ENCODE assay signal across 27 mouse cellular contexts in genomic region chr6:18946002-18946683, GRCm38 (mm10).
DNase-seq lines count a peak whose midpoint lies in the region; ATAC-seq and TF ChIP-seq lines count a peak whose summit lies in the region.
"Had no signal": no experiment of that assay in that cellular context is flagged by ENCODE, and none has a peak within 500 bp of the region (broad histone marks: within the 10 kb centered on the region; RNA-seq: fewer than 3 reads in every experiment).

No protein-coding gene starts in this region.

- H3K9ac ChIP-seq in liver, adult 2 months (ENCODE audit: low read depth, low read length) = no peak overlapping the region
- no peak overlapping the region for H3K9ac ChIP-seq in intestine, embryonic 15.5 days
- no peak overlapping the region for H3K9ac ChIP-seq in intestine, postnatal 0 days (ENCODE audit: low read depth, low read length)
- H3K9ac ChIP-seq in heart, embryonic 11.5 days (ENCODE audit: low read depth, low read length) = no peak overlapping the region
- H3K9ac ChIP-seq: embryonic facial prominence, embryonic 13.5 days; embryonic facial prominence, embryonic 15.5 days; forebrain, embryonic 12.5 days had no signal

- H3K36me3 ChIP-seq in liver, adult 2 months (ENCODE audit: control insufficient read depth, insufficient read depth, low read length) = no peaks in the 10 kb centered on the region
- no peaks in the 10 kb centered on the region for H3K36me3 ChIP-seq in G1E (replicated peaks)
- H3K36me3 ChIP-seq in intestine, embryonic 15.5 days = no peaks in the 10 kb centered on the region
- no peaks in the 10 kb centered on the region for H3K36me3 ChIP-seq in intestine, postnatal 0 days (ENCODE audit: control insufficient read depth, insufficient read depth)
- H3K36me3 ChIP-seq in heart, embryonic 11.5 days (ENCODE audit: control insufficient read depth, insufficient read depth, low read length) = no peaks in the 10 kb centered on the region
- H3K36me3 ChIP-seq: embryonic facial prominence, embryonic 13.5 days; embryonic facial prominence, embryonic 15.5 days; forebrain, embryonic 10.5 days; forebrain, embryonic 12.5 days had no signal

- no peaks in the 10 kb centered on the region for H3K4me1 ChIP-seq in liver, adult 2 months (ENCODE audit: control insufficient read depth, insufficient read depth, low read length)
- no peaks in the 10 kb centered on the region for H3K4me1 ChIP-seq in G1E (ENCODE audit: insufficient read depth, low read depth, low read length)
- H3K4me1 ChIP-seq in intestine, embryonic 15.5 days (replicated peaks) = no peaks in the 10 kb centered on the region
- H3K4me1 ChIP-seq in intestine, postnatal 0 days (replicated peaks; ENCODE audit: control insufficient read depth, insufficient read depth, low read length) = no peaks in the 10 kb centered on the region
- no peaks in the 10 kb centered on the region for H3K4me1 ChIP-seq in heart, embryonic 11.5 days (ENCODE audit: control insufficient read depth, insufficient read depth, low read length)
- H3K4me1 ChIP-seq: embryonic facial prominence, embryonic 13.5 days; embryonic facial prominence, embryonic 15.5 days; forebrain, embryonic 10.5 days; forebrain, embryonic 12.5 days had no signal

- 39% methylated on average over 5 of the region's 5 CpGs for WGBS in liver, adult 2 months
- WGBS in intestine, embryonic 15.5 days = 62% methylated on average over 5 of the region's 5 CpGs
- 39% methylated on average over 5 of the region's 5 CpGs for WGBS in intestine, postnatal 0 days
- WGBS in heart, embryonic 11.5 days (ENCODE audit: insufficient replicate concordance) = 68% methylated on average over 5 of the region's 5 CpGs

- TF ChIP-seq POLR2A in liver, adult 2 months (IDR thresholded peaks at IDR 0.05; ENCODE audit: extremely low read depth, insufficient read depth, low read length) = no peak

- no peak overlapping the region for H3K4me3 ChIP-seq in liver, adult 2 months (ENCODE audit: insufficient read depth, low read depth, low read length)
- no peak overlapping the region for H3K4me3 ChIP-seq in G1E (ENCODE audit: low read depth, low read length)
- H3K4me3 ChIP-seq in intestine, embryonic 15.5 days (replicated peaks) = no peak overlapping the region
- H3K4me3 ChIP-seq in intestine, postnatal 0 days (ENCODE audit: low read depth, low read length) = no peak overlapping the region
- H3K4me3 ChIP-seq in heart, embryonic 11.5 days (ENCODE audit: low read depth, low read length) = no peak overlapping the region
- H3K4me3 ChIP-seq: embryonic facial prominence, embryonic 13.5 days; embryonic facial prominence, embryonic 15.5 days; erythroblast, embryonic 14.5 days; forebrain, embryonic 10.5 days; forebrain, embryonic 12.5 days had no signal

- peak; percentile 6 for DNase-seq in liver, adult 2 months (ENCODE audit: extremely low read depth, low read depth, low spot score)
- DNase-seq in liver = no peak
- DNase-seq in G1E (ENCODE audit: low spot score) = no peak
- no peak for DNase-seq in frontal cortex, postnatal 10 days (ENCODE audit: low spot score in 2 of 2)
- DNase-seq: adrenal gland, adult 8-10 months; adrenal gland, postnatal 14 days; adrenal gland, postnatal 36 days; B cell, adult 2 months; cerebellum, adult 11 months; cerebellum, adult 18-20 months; cerebellum, adult 8-10 months; cerebellum, adult 9-11 months; cerebellum, postnatal 14 days; cerebellum, postnatal 36 days; embryo, embryonic 11 days had no signal

- no peaks in the 10 kb centered on the region for H3K27me3 ChIP-seq in liver, adult 2 months (ENCODE audit: control insufficient read depth, insufficient read depth, low read length)
- no peaks in the 10 kb centered on the region for H3K27me3 ChIP-seq in G1E (ENCODE audit: insufficient read depth, low read length)
- no peaks in the 10 kb centered on the region for H3K27me3 ChIP-seq in intestine, embryonic 15.5 days (replicated peaks)
- no peaks in the 10 kb centered on the region for H3K27me3 ChIP-seq in intestine, postnatal 0 days (replicated peaks; ENCODE audit: control insufficient read depth, insufficient read depth, low read length)
- no peaks in the 10 kb centered on the region for H3K27me3 ChIP-seq in heart, embryonic 11.5 days (ENCODE audit: control insufficient read depth, insufficient read depth, low read length)
- H3K27me3 ChIP-seq: CH12.LX; embryonic facial prominence, embryonic 13.5 days; embryonic facial prominence, embryonic 15.5 days; forebrain, embryonic 12.5 days had no signal

- peak; percentile 96 for ATAC-seq in G1E (ENCODE audit: extremely low read depth, insufficient number of reproducible peaks, low FRiP score, poor library complexity, severe bottlenecking)
- peak; percentile 93 for ATAC-seq in intestine, embryonic 15.5 days
- peak; percentile 94 for ATAC-seq in intestine, postnatal 0 days
- no peak for ATAC-seq in heart, embryonic 11.5 days (replicated peaks; ENCODE audit: insufficient number of reproducible peaks, low FRiP score, low TSS enrichment)
- ATAC-seq: CD4-positive, CD25-positive, alpha-beta regulatory T cell, adult 4 months; forebrain, embryonic 14.5 days; forebrain, embryonic 16.5 days had no signal

- H3K9me3 ChIP-seq in G1E (replicated peaks) = no peaks in the 10 kb centered on the region
- no peaks in the 10 kb centered on the region for H3K9me3 ChIP-seq in intestine, embryonic 15.5 days
- H3K9me3 ChIP-seq in intestine, postnatal 0 days (ENCODE audit: control insufficient read depth) = no peaks in the 10 kb centered on the region
- H3K9me3 ChIP-seq in heart, embryonic 11.5 days (replicated peaks; ENCODE audit: control insufficient read depth, low read length) = no peaks in the 10 kb centered on the region
- H3K9me3 ChIP-seq: embryonic facial prominence, embryonic 13.5 days; embryonic facial prominence, embryonic 15.5 days; forebrain, embryonic 10.5 days; forebrain, embryonic 12.5 days had no signal

- H3K27ac ChIP-seq in liver, adult 2 months (replicated peaks; ENCODE audit: insufficient read depth, low read depth, low read length) = no peak overlapping the region
- no peak overlapping the region for H3K27ac ChIP-seq in intestine, embryonic 15.5 days
- no peak overlapping the region for H3K27ac ChIP-seq in intestine, postnatal 0 days (ENCODE audit: low read depth, low read length)
- no peak overlapping the region for H3K27ac ChIP-seq in heart, embryonic 11.5 days (ENCODE audit: low read depth, low read length)
- H3K27ac ChIP-seq: embryonic facial prominence, embryonic 13.5 days; embryonic facial prominence, embryonic 15.5 days; forebrain, embryonic 10.5 days; forebrain, embryonic 12.5 days had no signal

- no peak for TF ChIP-seq CTCF in liver, adult 2 months (IDR thresholded peaks at IDR 0.05; ENCODE audit: low read depth, low read length)
- no peak for TF ChIP-seq CTCF in G1E (IDR thresholded peaks at IDR 0.05; ENCODE audit: low read depth, low read length)
- no peak for TF ChIP-seq CTCF in intestine, postnatal 0 days (IDR thresholded peaks at IDR 0.05; ENCODE audit: low read depth)

- no peak overlapping the region for H3K4me2 ChIP-seq in intestine, embryonic 15.5 days (replicated peaks)
- no peak overlapping the region for H3K4me2 ChIP-seq in intestine, postnatal 0 days (replicated peaks; ENCODE audit: low read depth)
- no peak overlapping the region for H3K4me2 ChIP-seq in heart, embryonic 11.5 days
- H3K4me2 ChIP-seq: embryonic facial prominence, embryonic 13.5 days; embryonic facial prominence, embryonic 15.5 days; forebrain, embryonic 12.5 days had no signal

- no peaks in the 10 kb centered on the region for H3K79me2 ChIP-seq in liver, adult 2 months (ENCODE audit: control insufficient read depth, insufficient read depth, low read length)
